Mouse (Mus musculus): ENCODE measurements at regions not wholly inside any gene's neighbourhood (a gene's known extent, or its start where the extent isn't known, plus 50 kb on each side); places are given as distances from the start of the nearest gene placed in this dataset.

DNA sequence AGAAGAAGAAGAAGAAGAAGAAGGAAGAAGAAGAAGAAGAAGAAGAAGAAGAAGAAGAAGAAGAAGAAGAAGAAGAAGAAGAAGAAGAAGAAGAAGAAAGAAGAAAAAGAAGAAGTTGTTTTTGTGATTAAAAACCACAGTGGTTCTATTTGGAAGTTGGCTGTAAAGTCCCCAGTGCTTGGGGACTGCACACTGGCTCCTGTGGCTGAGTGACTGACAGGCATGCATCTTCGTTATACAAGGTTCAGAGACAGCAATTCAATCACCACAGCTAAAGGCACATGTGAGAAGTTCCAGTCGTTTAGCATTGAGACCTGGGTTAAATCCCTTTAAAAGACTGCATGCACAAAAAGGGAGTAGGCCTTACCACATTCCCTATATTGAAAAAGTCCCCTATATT, 93.1 kb upstream of the Arhgap28 start:
- TF ChIP-seq POLR2A (IDR thresholded peaks at IDR 0.05; ENCODE audit: borderline replicate concordance, insufficient read depth, low read length): no peak
- no peak for TF ChIP-seq CTCF (IDR thresholded peaks at IDR 0.05; ENCODE audit: borderline replicate concordance, insufficient read depth, low read depth, low read length)

Measured in cerebellum, adult 2 months (tissue).